Mouse (Mus musculus): ENCODE data around the gene Pigb.

DNA sequence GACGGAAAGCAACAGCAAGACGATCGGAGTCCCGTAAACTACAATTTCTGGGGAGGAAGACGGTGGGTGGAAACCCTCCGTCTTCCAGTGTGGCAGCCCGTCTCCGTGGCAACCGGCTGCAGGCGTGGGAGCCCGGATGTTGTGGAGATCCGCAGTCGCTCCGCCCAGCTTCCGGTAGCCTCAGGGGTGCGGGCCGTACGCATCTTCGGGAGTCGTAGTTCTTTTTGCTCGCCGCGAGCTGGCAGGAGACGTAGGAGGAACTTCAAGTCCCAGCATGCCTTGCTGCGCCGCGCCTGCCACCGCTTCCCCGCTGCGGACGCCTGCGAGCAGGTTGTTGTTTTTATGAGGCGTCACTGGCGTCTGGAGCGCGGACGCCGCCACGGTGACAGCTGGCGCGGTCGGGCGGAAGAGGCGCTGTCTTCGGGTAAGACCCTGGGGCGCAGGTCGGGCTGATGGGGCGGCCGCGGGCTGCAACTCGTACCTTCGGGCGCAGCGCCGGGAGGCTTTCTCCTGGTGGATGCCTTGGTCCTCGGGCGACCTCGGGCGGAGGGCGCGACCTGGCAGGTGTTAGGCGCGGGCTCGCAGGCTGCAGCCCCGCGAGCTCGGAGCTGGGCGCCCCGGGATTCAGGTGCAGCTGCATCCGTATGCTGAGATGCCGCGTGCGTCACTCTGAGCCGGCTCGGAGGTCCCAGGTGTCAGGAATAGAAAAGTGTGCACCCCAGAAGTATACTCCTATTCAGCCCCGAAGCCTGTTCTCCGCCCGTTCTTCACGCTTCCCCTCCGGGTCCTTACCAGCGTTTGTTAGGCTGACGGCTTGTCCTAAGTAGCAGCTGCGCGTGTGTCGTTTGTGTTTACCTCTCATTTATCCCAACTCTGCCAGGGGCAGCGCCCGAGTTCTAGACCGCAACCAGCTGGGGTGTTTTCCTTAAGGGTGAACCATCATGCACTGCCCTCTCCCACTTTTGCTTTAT is 54.6 kb downstream of the Pigb start, which contains the start of the genes Ccpg1os and Ccpg1:
- TF ChIP-seq POLR2A (IDR thresholded peaks at IDR 0.05; ENCODE audit: low read depth, low read length), result peak; percentile 48
- no peak for TF ChIP-seq EP300 (IDR thresholded peaks at IDR 0.05; ENCODE audit: low read length)
- TF ChIP-seq ZNF384 (IDR thresholded peaks at IDR 0.05; ENCODE audit: low read depth, low read length), result no peak
- TF ChIP-seq JUND (conservative IDR thresholded peaks at IDR 0.05; ENCODE audit: low read depth, low read length), result no peak
- no peak for TF ChIP-seq USF1 (IDR thresholded peaks at IDR 0.05; ENCODE audit: low read depth, low read length)
- no peak for TF ChIP-seq CHD1 (IDR thresholded peaks at IDR 0.05; ENCODE audit: low read depth, low read length)
- peak; percentile 98 for TF ChIP-seq KAT2A (IDR thresholded peaks at IDR 0.05; ENCODE audit: insufficient replicate concordance, low read length)
- no peak for TF ChIP-seq SMC3 (IDR thresholded peaks at IDR 0.05; ENCODE audit: low read depth, low read length)
- TF ChIP-seq CTCF (conservative IDR thresholded peaks at IDR 0.05 in 1 of 2, IDR thresholded peaks at IDR 0.05 in 1 of 2; ENCODE audit: low read depth in 2 of 2, low read length in 2 of 2), result no peak
- peak; percentile 42; the same call in 1 of the 2 replicates for TF ChIP-seq MYC (IDR thresholded peaks at IDR 0.05; ENCODE audit: low read depth, low read length)
